Mouse (Mus musculus) small intestine, adult 2 months (tissue): Measurements from ENCODE around the gene Pex7.

ENCODE experiments used
- CTCF ChIP-seq: fragments of 200-500 bp; IDR thresholded peaks from 2 replicates; pipeline ENCODE4 v1.5.1; 2012; ENCODE audit warnings: low read depth, mild to moderate bottlenecking, control low read depth, inconsistent platforms, low read length, moderate library complexity, mixed read lengths; ENCODE audit not compliant: insufficient replicate concordance, insufficient read length; ENCODE audit errors: extremely low read depth
- POLR2A ChIP-seq: fragments of 200-500 bp; IDR thresholded peaks from 2 replicates; pipeline ENCODE4 v1.6.1; 2012; ENCODE audit warnings: low read depth, mild to moderate bottlenecking, control low read depth, inconsistent platforms, low read length, moderate library complexity

DNA sequence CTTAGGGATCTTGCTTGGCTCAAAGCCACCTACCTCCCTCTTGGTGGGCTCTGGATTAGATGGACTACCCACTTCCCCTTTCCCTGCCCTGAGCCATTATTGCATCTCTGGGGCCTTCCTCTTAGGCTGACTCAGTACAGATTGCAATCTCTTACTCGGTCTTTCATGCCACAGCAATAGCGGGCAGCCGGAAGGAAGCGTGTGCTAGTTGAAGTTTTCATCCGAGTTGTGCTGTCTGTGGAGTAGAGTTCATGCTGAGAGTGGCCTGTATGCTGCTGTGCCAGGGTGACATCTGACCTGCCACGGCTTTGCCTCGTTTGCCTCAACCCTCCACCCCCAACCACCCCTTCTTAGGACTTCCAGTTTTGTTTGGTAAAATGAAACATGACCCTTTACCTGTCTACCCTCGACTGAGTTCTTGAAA, 31.8 kb upstream of the Pex7 start:
- TF ChIP-seq POLR2A (no peak), CTCF (no peak)
